Mouse (Mus musculus) urinary bladder, postnatal 25 days (tissue): ENCODE measurements around the gene Cmtm1.
"Not testable (repeated sequence)": the region's sequence is repeated elsewhere in the genome, so short reads cannot be mapped to it uniquely, and the experiment has no call there.

ENCODE experiments used
- DNase-seq: peaks from one replicate; pipeline ENCODE4 v3.0.0; 2022; ENCODE audit warnings: low spot score

Gene Cmtm1

DNA sequence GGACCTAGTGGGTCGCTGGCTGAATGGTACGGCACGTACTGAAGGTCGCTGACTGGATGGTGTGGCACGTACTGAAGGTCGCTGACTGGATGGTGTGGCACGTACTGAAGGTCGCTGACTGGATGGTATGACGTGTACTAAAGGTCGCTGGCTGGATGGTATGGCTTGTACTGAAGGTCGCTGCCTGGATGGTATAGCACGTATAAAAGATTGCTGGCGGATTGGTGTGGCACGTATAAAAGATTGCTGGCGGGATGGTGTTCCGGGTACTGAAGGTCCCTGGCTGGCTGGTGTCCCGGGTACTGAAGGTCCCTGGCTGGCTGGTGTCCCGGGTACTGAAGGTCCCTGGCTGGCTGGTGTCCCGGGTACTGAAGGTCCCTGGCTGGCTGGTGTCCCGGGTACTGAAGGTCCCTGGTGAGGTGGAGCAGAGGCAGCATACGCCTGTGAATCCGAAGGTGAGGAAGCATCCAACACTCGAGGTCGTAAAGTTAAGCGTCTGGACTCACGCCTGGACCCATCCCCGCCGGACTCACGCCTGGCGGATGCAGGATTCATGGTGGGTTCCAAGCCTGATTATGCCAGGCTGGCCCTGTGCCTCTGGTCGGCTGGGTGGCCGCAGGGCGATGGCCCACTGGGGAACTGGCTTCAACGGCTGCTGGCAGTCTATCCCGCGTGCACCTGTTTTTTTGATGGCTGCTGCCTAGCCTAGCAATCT, at the start of gene Cmtm1, which contains the start of gene Gm45711:
Gene Cmtm1 (minus strand): TSS at position 705 of the 715 bp plus-strand sequence.
Gene Gm45711 (minus strand): TSS at position 641 of the 715 bp plus-strand sequence.
- not testable (repeated sequence) for DNase-seq

DNA sequence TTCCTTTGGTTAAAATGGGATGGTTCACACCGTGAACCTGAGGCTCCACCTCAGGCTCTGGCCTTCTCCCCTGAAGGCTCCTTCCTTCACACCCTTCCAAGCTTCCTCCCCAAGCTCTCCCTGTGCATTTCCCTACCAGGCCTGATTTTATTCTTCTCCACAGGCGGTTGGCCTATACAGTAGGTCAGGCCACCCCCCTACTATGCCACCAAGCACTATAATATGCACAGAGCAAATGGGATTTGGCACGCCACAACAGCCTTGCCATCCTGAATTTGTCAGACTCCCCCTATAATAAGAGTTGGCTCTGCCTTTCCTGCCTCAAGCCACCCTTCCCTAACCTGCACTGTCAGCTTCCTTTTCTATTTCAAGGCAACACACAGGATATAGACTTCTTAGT, 48.7 kb upstream of the Cmtm1 start:
- no peak for DNase-seq

DNA sequence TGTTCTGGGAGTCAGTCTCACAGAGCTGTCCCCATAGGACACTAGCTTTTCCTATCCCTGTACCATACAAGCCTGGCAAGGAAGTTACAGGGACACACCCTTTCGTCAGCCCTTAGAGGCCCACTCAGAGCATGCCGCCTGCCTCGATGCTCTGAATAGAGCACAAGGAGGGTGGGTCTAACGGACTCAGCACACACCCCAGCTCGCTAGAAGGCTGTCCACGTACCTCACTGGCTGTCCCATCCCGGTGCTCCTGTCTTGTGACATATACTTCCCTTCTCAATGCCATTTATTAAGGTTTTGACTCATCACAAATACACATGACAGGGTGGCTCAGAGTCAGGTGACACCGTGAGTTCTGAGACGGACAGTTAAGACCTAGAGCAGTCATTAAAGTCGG, 44.6 kb upstream of the Cmtm1 start:
- DNase-seq: no peak

- no peak for DNase-seq
These were observed 43.2 kb upstream of the Cmtm1 start for GRCm38 (mm10) chr8:104353186-104353585.

- no peak for DNase-seq
These were observed 40.1 kb upstream of the Cmtm1 start for GRCm38 (mm10) chr8:104350047-104350446.

DNA sequence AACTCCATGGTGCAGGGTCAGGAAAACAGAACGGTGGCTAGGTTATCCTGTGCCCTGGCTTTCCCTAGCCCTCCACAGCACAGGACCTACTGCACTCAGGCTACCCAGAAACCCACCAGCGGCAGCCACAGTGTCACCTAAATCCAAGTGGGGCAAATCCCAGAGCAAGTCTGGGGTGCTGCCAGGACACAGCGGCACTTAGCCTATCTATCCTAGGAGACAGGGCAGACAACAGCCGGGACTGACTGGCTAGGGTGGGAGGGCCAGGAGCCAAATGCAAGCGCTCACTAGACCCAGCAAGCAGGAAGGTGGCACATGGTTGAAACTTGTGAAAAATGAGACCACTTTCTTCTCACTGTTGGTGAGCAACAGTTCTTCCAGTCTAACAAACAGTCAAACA, 39.0 kb upstream of the Cmtm1 start:
- DNase-seq: no peak

DNA sequence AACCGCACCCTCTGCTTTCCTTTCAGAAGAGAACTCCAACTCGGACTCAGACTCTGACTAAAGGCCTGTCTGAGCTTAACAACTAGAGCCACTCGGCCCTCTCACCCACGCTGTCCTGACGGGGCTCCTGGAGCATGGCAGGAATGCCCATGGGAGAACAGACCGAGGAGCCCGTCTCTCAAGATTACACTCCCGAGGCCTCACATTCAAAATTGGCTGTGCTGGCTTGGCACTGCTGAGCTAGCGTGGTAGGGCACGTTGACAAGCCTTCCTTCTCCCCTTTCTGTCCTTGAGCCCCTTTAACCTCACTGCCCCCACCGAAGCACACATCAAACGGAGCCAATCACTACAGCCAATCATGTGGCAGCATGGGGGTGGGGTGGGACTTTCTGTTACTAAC, 36.8 kb upstream of the Cmtm1 start:
- DNase-seq: no peak

DNA sequence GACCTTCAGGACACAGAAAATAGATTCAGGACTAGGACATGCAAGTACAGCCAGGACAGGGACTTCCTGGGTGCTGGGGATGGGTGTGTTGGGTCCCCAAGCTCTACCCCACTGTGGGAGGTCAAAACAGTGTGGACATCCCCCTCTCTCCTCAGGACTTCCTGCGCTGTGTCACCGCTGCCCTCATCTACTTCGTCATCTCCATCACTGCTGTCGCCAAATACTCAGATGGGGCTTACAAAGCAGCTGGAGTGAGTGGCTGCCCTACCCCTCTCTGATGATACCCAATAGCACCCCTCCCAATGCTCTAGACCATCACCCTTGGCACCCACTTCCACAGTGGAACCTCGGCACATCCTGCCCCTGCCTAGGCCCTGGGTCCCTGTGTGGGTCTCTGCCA, 34.7 kb upstream of the Cmtm1 start:
- no peak for DNase-seq

- peak; percentile 88 for DNase-seq
These were observed 34.0 kb upstream of the Cmtm1 start for GRCm38 (mm10) chr8:104343957-104344356.

- no peak for DNase-seq
These were observed 32.5 kb upstream of the Cmtm1 start for GRCm38 (mm10) chr8:104342426-104342825.

- no peak for DNase-seq
These were observed 31.7 kb upstream of the Cmtm1 start for GRCm38 (mm10) chr8:104341678-104342077.

DNA sequence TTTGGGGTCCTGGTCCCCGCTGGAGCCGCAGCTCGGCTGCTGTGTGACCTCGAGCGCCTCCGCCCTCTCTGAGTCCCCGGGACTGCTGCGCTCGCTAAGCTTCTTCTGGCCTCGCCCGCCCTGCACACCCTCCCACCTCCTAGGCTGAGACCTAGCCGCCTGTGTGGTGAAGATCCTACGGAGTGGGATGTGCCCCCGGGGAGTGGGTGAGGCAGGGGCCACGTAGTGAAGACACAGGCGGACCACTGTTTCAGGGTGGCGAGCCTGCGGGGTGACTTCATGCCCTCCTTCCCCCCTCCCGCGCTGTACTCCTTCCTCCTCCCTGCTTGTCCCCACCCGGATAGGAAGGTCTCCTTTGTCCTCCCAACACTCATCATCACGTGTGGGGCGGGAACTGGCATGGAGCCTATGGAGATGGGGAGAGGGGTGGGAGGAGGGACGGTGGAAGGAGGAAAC, 31.2 kb upstream of the Cmtm1 start:
- peak; percentile 56 for DNase-seq

DNA sequence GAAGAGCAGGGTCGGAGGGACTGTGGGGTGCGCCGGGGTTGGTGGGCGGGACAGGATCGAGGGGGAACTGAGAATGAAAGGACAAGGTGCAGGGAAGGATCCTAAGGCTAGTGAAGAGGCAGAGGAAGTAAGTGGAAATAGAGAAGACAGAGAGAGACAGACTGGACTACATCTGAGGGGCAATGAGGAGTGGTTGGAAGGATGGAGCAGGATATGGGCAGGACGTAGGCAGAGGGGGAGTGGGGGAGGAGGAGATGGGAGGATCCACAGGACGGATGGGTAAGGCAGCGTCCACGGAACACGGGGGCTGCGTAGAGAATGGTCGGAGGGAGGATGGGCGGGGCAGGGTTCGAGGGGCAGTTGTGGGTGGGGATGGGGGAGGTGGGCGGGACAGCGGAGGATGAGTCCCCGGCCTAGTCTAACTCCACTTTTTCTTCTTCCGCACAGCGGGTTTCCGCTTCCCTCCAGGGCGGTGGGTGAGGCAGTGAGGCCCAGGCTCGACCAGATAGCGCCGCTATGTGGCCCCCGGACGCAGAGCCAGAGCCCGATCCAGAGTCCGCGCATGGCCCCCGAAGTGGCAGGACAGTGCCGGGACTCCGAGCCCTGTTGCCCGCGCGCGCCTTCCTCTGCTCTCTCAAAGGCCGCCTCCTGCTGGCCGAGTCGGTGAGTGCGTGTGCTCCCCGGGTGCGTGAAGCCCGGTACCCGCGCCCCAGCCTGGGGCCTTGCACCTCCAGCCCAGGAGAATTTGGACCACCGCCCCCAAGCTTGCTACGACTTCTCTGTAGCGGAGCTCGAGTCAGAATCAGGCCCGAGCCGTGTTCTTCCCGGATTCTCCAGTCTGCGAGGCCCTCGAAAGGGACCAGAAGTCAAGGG, 30.5 kb upstream of the Cmtm1 start:
- DNase-seq: peak; percentile 70

GRCm38 (mm10) chr8:104339983-104340232, 30.0 kb upstream of the Cmtm1 start:
- DNase-seq: no peak

DNA sequence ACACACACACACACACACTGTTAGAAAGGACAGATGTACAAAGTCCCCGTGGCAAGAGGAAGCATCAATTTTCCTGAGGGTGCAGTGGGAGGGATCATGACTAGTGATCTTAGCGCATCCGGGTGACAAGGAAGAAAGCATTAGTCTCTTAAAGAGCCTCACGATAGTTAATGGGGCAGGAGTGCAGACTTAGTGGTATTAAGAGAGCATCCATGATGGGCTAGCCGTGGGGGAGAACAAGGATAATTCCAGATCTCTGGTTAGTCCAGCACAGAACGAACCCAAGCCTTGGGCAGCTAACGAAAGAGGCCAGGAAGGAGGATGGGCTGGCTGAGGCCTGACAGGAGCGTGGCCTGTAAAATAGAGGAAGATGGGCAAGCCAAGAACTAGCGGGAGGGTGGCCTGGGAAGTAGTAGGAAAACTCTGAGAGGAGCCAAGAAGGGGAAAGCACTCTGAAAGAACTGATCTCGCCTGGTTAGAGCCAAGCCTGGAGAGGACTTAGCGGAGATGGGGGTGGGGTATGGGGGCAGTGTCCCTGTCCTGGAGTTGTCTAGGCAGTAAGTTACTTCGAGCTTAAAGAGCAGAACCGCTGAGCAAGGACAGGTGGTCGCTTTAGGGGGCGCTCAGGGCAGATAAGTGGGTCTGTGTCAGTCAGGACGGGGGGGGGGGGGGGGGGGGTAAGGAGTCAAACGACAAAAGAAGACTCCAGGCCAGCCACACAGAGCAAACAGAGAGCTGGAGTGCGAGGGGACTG, 29.5 kb upstream of the Cmtm1 start, which contains the start of gene Cmtm3:
Gene Cmtm3 (plus strand): TSS at position 182 of the 754 bp plus-strand sequence.
- DNase-seq: no peak

- no peak for DNase-seq
These were observed 27.9 kb upstream of the Cmtm1 start for GRCm38 (mm10) chr8:104337890-104338289.

GRCm38 (mm10) chr8:104336806-104337205, 26.9 kb upstream of the Cmtm1 start:
- no peak for DNase-seq

DNA sequence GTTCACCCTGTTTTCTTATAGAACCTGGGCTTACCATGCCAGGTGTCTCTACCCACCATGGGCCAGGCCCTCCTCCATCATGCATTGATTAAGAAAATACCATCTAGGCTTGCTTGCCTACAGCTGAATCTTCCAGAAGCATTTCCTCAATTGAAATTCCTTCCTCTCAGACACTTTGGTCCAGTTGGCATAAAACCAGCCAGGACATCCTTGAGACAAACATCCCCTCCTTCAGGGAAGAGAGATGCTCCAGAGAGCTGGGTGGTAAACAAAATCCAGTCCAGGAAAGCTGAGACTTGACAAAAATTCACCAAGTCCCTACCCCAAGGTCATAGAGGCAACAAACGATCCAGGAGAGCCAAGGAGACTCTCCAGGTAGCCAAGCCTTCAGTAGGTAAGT, 24.3 kb upstream of the Cmtm1 start:
- DNase-seq: no peak

DNA sequence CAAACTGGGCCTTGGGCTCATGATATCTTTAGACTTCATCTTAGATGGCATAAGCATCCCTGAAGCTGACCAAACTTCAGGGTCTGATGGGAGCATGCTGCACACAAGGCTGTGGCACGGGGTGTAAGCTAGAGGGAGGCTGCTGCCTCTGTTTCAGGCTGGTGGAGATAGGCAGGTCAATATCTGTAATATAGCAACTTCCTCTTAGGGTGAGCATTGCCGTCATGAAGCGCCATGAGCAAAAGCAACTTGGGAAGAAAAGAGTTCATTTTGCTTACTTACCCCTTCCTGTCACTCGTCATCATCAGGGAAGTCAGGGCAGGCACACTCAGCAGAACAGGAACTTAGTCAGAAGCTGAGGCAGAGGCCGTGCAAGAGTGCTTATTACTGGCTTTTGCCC, 23.8 kb upstream of the Cmtm1 start:
- DNase-seq: no peak

DNA sequence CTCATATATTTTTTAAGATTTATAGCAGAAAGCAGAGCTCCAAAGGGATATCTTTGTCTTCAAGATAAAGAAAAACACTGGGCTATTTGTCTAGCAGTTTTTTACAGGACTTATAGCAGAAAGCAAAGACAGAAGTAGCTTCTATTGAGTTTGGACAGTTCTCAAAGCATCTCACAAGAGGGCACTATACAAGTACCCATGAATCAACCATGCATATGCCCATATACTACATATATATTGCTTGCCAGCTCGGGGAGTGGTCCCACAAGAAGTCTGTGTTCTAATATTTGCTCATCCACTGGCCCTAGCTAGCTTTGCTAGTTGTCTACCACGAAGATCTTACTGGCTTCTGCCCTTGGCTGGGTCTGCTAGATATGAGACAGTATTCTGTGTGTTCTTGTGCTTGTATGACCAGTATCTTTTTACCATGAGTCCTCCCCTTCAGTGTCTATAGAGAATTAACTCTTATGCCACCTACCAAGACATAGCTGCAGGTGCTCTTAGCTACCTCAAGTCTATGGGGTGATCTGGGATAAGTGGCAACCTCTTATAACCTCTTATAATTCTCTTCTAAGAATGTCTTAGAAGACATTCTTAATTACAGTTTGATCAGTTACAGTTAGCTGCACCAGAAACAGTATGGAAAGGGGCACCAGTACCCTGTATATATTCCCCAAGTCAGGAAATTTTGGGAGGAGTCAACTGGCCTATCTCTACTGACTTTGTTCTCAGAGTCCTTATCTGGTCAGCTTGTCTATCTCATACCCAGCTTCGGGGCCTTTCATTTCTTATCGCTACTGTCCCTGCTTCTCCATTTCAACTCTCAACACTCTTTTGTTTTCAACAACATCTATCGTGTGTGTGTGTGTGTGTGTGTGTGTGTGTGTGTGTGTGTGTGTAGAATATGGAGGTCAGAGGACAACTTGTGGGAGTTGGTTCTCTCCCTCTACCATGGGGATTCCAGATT, 23.0 kb upstream of the Cmtm1 start:
- no peak for DNase-seq

- DNase-seq: not testable (repeated sequence)
These were observed 12.0 kb upstream of the Cmtm1 start, which contains the start of gene Cmtm2b for GRCm38 (mm10) chr8:104321930-104322329. TSS of gene Cmtm2b (plus strand) at chr8:104322230.
